Mouse (Mus musculus): ENCODE data around the gene Lamtor5. TPM values are rescaled to one million over a fixed set of nuclear protein-coding genes. Genes with fewer than 3 reads are reported as not detected.
"Not testable (repeated sequence)": the region's sequence is repeated elsewhere in the genome, so short reads cannot be mapped to it uniquely, and the experiment has no call there.

The Lamtor5 gene
- polyA plus RNA-seq, 1 experiment from 2014 or later, result 158 TPM

DNA sequence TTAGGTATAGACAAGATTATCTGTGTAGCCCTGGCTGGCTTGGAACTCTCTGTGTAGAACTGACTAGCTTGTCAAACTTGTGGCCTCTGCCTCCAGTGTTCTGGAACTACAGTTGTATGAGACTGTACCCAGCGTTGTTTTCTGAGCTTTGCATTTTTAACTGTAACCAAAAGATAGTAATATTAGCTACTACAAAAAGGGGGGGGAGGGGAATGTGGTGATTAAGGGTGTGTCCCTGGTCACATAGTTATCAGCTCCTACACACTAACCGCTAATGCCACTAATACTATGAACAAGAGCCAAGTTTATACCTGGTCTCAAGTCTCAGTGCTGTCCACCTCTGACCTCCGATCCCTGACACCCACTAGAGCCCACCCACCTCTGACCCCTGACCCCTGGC lies 6.2 kb upstream of the Lamtor5 start:
- Histone ChIP-seq H3K27ac (no peak overlapping the region), H3K4me1 (replicated peaks) (no peaks in the 10 kb centered on the region), H3K9ac (no peak overlapping the region), H3K4me2 (no peak overlapping the region), H3K36me3 (no peaks in the 10 kb centered on the region), H3K27me3 (0 out of 2 replicates have a peak, but pooled peaks cover 6% of the 10 kb centered on the region), H3K9me3 (replicated peaks) (no peaks in the 10 kb centered on the region), H3K4me3 (no peak overlapping the region)
- 76% methylated on average over 3 of the region's 3 CpGs for WGBS
- no peak for ATAC-seq (replicated peaks; ENCODE audit: insufficient number of reproducible peaks, insufficient read depth, low FRiP score, low read depth)

- no peak overlapping the region for H3K9ac ChIP-seq
- 14% methylated on average over 3 of the region's 3 CpGs for WGBS
- H3K36me3 ChIP-seq, result no peaks in the 10 kb centered on the region
- H3K9me3 ChIP-seq (replicated peaks), result no peaks in the 10 kb centered on the region
- 0 out of 2 replicates have a peak, but pooled peaks cover 6% of the 10 kb centered on the region for H3K27me3 ChIP-seq
- H3K4me1 ChIP-seq (replicated peaks), result 0 out of 2 replicates have a peak, but pooled peaks cover 2% of the 10 kb centered on the region
- H3K27ac ChIP-seq, result no peak overlapping the region
- H3K4me3 ChIP-seq, result no peak overlapping the region
- peak; percentile 55; the same call in 1 of the 2 replicates for ATAC-seq (replicated peaks; ENCODE audit: insufficient number of reproducible peaks, insufficient read depth, low FRiP score, low read depth)
- H3K4me2 ChIP-seq, result no peak overlapping the region
Measured at GRCm38 (mm10) chr3:107273820-107274219, 4.8 kb upstream of the Lamtor5 start.

- H3K4me3 ChIP-seq, result no peak overlapping the region
- no peak overlapping the region for H3K4me2 ChIP-seq
- no peak for ATAC-seq (replicated peaks; ENCODE audit: insufficient number of reproducible peaks, insufficient read depth, low FRiP score, low read depth)
- 56% methylated on average over 5 of the region's 5 CpGs for WGBS
- H3K27ac ChIP-seq, result no peak overlapping the region
- no peak overlapping the region for H3K9ac ChIP-seq
- H3K36me3 ChIP-seq, result no peaks in the 10 kb centered on the region
- H3K4me1 ChIP-seq (replicated peaks), result peaks cover 11% of the 10 kb centered on the region
- no peaks in the 10 kb centered on the region for H3K9me3 ChIP-seq (replicated peaks)
- 0 out of 2 replicates have a peak, but pooled peaks cover 6% of the 10 kb centered on the region for H3K27me3 ChIP-seq
Measured at GRCm38 (mm10) chr3:107275351-107275750, 3.3 kb upstream of the Lamtor5 start.

GRCm38 (mm10) chr3:107275996-107276395 lies 2.7 kb upstream of the Lamtor5 start:
- H3K9me3 ChIP-seq (replicated peaks), result no peaks in the 10 kb centered on the region
- no peak for ATAC-seq (replicated peaks; ENCODE audit: insufficient number of reproducible peaks, insufficient read depth, low FRiP score, low read depth)
- no peaks in the 10 kb centered on the region for H3K36me3 ChIP-seq
- no peak overlapping the region for H3K27ac ChIP-seq
- no peak overlapping the region for H3K4me2 ChIP-seq
- 0 out of 2 replicates have a peak, but pooled peaks cover 6% of the 10 kb centered on the region for H3K27me3 ChIP-seq
- WGBS, result 52% methylated on average over 4 of the region's 4 CpGs
- no peak overlapping the region for H3K4me3 ChIP-seq
- H3K9ac ChIP-seq, result no peak overlapping the region
- H3K4me1 ChIP-seq (replicated peaks), result peaks cover 12% of the 10 kb centered on the region

- peaks cover 12% of the 10 kb centered on the region for H3K4me1 ChIP-seq (replicated peaks)
- no peaks in the 10 kb centered on the region for H3K36me3 ChIP-seq
- no peak overlapping the region for H3K4me2 ChIP-seq
- H3K9me3 ChIP-seq (replicated peaks), result no peaks in the 10 kb centered on the region
- H3K27ac ChIP-seq, result no peak overlapping the region
- H3K27me3 ChIP-seq, result 0 out of 2 replicates have a peak, but pooled peaks cover 6% of the 10 kb centered on the region
- WGBS, result 82% methylated on average over 3 of the region's 3 CpGs
- ATAC-seq (replicated peaks; ENCODE audit: insufficient number of reproducible peaks, insufficient read depth, low FRiP score, low read depth), result no peak
- H3K4me3 ChIP-seq, result no peak overlapping the region
- H3K9ac ChIP-seq, result no peak overlapping the region
Measured at GRCm38 (mm10) chr3:107276626-107277025, 2.0 kb upstream of the Lamtor5 start.

DNA sequence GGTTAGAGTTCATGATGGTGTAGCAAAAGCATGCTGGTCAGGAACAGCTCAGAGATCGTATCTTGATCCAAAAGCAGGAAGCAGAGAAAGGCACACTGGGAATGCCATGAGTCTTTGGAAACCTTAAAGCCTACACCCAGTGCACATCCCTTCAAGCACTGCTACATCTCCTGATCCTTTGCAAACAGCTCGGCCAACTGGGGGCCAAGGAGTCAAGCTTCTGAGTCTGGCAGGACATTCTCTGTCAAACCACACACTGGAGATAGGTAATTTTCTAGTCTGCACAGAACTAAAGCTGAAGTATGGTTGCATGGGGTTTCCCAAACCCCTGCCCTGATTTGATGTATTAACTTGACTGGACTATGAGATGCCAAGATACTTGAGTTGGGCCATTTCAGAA lies 7.5 kb downstream of the Lamtor5 start:
- Histone ChIP-seq H3K9ac (no peak overlapping the region), H3K4me3 (no peak overlapping the region), H3K9me3 (replicated peaks) (no peaks in the 10 kb centered on the region), H3K4me2 (no peak overlapping the region), H3K4me1 (replicated peaks) (0 out of 2 replicates have a peak, but pooled peaks cover 3% of the 10 kb centered on the region), H3K27ac (no peak overlapping the region), H3K27me3 (no peaks in the 10 kb centered on the region), H3K36me3 (peaks cover 32% of the 10 kb centered on the region)
- ATAC-seq (replicated peaks; ENCODE audit: insufficient number of reproducible peaks, insufficient read depth, low FRiP score, low read depth), result no peak
- WGBS, result 75% methylated on average over 2 of the region's 2 CpGs

DNA sequence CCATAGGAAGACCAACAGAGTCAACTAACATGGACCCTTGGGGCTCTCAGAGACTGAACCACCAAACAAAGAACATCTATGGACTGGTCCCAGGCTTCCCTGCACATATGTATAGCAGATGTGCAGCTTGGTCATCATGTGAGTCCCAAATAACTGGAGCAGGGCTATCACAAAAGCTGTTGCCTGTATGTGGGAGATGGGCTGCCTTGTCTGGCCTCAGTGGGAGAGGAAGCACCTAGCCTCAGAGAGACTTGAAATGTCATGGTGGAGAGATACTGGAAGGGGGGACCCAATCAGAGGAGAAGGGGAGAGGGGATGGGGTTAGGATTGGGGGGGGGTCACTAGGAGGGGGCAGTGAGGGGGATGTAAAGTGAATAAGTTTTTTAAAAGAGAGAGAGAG lies 8.7 kb downstream of the Lamtor5 start:
- H3K4me2 ChIP-seq, result no peak overlapping the region
- no peak overlapping the region for H3K27ac ChIP-seq
- H3K36me3 ChIP-seq, result peaks cover 26% of the 10 kb centered on the region
- no peak for ATAC-seq (replicated peaks; ENCODE audit: insufficient number of reproducible peaks, insufficient read depth, low FRiP score, low read depth)
- H3K9me3 ChIP-seq (replicated peaks), result no peaks in the 10 kb centered on the region
- H3K9ac ChIP-seq, result no peak overlapping the region
- 0 out of 2 replicates have a peak, but pooled peaks cover 3% of the 10 kb centered on the region for H3K4me1 ChIP-seq (replicated peaks)
- H3K4me3 ChIP-seq, result no peak overlapping the region
- H3K27me3 ChIP-seq, result no peaks in the 10 kb centered on the region

GRCm38 (mm10) chr3:107290764-107291381 lies 12.2 kb downstream of the Lamtor5 start, which contains the start of gene Slc16a4:
TSS of gene Slc16a4 (plus strand) at chr3:107291230.
- peak within 1 kb of the TSS; percentile 67 for H3K27ac ChIP-seq
- H3K9me3 ChIP-seq (replicated peaks), result no peaks in the 10 kb centered on the region
- no peak within 1 kb of the TSS for H3K4me3 ChIP-seq
- H3K27me3 ChIP-seq, result no peaks in the 10 kb centered on the region
- 30% methylated on average over 9 of the region's 9 CpGs for WGBS
- H3K9ac ChIP-seq, result no peak within 1 kb of the TSS
- H3K4me2 ChIP-seq, result peak within 1 kb of the TSS; percentile 30; the same call in 1 of the 2 replicates
- no peaks in the 10 kb centered on the region for H3K36me3 ChIP-seq
- H3K4me1 ChIP-seq (replicated peaks), result 0 out of 2 replicates have a peak, but pooled peaks cover 3% of the 10 kb centered on the region
- peak; percentile 53; the same call in 1 of the 2 replicates for ATAC-seq (replicated peaks; ENCODE audit: insufficient number of reproducible peaks, insufficient read depth, low FRiP score, low read depth)

GRCm38 (mm10) chr3:107295672-107296360 lies 17.2 kb downstream of the Lamtor5 start:
- Histone ChIP-seq H3K4me2 (no peak overlapping the region), H3K4me3 (no peak overlapping the region), H3K4me1 (replicated peaks) (0 out of 2 replicates have a peak, but pooled peaks cover under 1% of the 10 kb centered on the region), H3K9ac (no peak overlapping the region), H3K36me3 (no peaks in the 10 kb centered on the region), H3K27me3 (no peaks in the 10 kb centered on the region), H3K27ac (no peak overlapping the region), H3K9me3 (replicated peaks) (no peaks in the 10 kb centered on the region)
- 78% methylated on average over 5 of the region's 5 CpGs for WGBS
- ATAC-seq (replicated peaks; ENCODE audit: insufficient number of reproducible peaks, insufficient read depth, low FRiP score, low read depth), result no peak

- 78% methylated on average over 4 of the region's 4 CpGs for WGBS
- H3K4me1 ChIP-seq (replicated peaks); H3K27me3 ChIP-seq; H3K9ac ChIP-seq; ATAC-seq (replicated peaks; ENCODE audit: insufficient number of reproducible peaks, insufficient read depth, low FRiP score, low read depth); H3K9me3 ChIP-seq (replicated peaks); H3K36me3 ChIP-seq; H3K4me3 ChIP-seq; H3K27ac ChIP-seq; H3K4me2 ChIP-seq: not testable (repeated sequence)
Measured at GRCm38 (mm10) chr3:107296917-107297316, 18.3 kb downstream of the Lamtor5 start.

DNA sequence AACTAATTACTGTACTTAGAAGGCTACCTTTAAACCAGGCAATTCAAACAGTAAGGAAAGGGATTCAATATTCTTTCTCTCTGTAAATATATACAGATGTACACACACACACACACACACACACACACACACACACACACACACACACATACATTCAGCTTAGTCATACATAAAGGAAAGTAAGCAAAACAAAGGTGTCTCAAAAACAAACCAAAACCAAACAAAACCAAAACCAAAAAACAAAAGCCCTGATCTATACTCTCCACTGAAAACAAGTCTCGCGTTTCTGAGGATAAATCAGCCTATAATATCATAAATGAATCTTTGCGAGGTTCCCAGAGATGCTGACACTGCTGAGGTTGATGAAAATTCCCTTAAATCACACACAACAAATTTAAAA lies 38.7 kb downstream of the Lamtor5 start:
- Histone ChIP-seq H3K27me3 (no peaks in the 10 kb centered on the region), H3K4me1 (replicated peaks) (peaks cover 6% of the 10 kb centered on the region; the same call in 1 of the 2 replicates), H3K36me3 (peaks cover 7% of the 10 kb centered on the region; the same call in 1 of the 2 replicates), H3K9me3 (replicated peaks) (no peaks in the 10 kb centered on the region), H3K4me2 (no peak overlapping the region), H3K9ac (no peak overlapping the region), H3K4me3 (no peak overlapping the region), H3K27ac (no peak overlapping the region)
- WGBS, result 89% methylated on average over 3 of the region's 3 CpGs
- ATAC-seq (replicated peaks; ENCODE audit: insufficient number of reproducible peaks, insufficient read depth, low FRiP score, low read depth), result no peak

Measured in heart, embryonic 15.5 days (tissue).